Mouse (Mus musculus) spleen, adult 2 months (tissue): ENCODE results near the gene H2al1o.
"Not testable (repeated sequence)": the region's sequence is repeated elsewhere in the genome, so short reads cannot be mapped to it uniquely, and the experiment has no call there.

Source experiments
- CTCF ChIP-seq: fragments of 200-500 bp; IDR thresholded peaks from 2 replicates; pipeline ENCODE4 v1.5.1; 2011; ENCODE audit warnings: mild to moderate bottlenecking, inconsistent platforms; ENCODE audit not compliant: insufficient read depth, insufficient read length, insufficient replicate concordance; ENCODE audit errors: extremely low read depth
- POLR2A ChIP-seq: fragments of 200-500 bp; IDR thresholded peaks from 2 replicates; pipeline ENCODE4 v1.6.1; 2011; ENCODE audit warnings: low read depth, low read length, inconsistent platforms

DNA sequence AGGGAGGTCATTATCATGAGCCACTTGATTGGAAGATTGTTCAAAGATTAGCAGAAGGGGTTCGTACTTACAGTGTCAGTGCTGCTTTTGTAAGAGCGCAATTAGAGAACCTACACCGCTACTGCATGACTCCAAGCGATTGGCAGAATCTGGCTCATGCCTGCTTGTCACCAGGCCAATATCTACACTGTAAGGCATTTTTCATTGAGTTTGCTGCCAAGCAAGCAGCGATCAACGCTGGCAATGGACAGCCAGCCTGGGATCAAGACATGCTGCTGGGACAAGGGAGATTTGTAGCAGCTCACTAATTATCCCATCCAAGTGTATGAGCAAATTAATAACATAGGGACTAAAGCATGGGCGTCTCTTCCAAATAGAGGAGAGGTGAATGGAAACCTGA is 25.8 kb upstream of the H2al1o start:
- TF ChIP-seq CTCF, POLR2A: not testable (repeated sequence)
